Mouse (Mus musculus): ENCODE results near the gene Zdhhc20.
"Not testable (repeated sequence)": the region's sequence is repeated elsewhere in the genome, so short reads cannot be mapped to it uniquely, and the experiment has no call there.

Zdhhc20 gene

DNA sequence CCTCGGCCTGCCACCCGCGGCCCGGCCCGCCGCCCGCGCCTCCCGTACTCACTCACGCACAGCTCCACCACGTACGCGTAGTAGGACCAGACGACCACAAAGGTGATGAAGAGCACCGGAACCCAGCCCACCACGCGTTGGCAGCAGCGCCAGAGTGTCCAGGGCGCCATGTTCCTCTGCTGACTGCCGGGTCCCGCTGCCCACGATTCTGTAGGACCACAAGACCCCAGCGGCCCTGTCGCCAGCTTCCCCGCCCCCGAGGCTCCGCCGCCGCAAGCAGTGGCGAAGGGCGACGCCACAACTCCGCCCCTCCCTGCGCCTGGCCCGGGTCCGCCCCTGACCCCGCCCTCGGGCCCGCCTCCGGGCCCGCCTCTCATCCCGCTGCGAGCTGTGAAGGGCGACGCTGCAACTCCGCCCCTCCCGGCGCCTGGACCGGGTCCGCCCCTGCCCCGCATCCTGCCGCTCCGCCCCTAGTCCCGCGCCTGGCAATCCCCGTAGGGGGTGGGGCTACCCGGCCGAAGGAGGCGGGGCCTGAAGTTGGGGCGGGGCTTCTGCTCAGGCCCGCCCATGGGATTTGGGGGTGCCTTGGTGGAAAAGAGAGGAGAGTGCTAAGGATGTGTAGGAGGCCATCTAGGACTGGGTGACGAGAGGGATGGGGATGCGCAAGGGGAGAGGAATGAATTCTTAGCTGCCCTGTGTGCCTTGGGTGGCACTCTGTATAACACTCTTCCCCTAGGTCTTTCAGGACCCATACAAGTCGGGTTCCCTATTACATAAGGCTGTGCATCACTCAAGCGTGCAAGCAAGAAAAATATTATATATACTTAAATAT is at the start of gene Zdhhc20:
Gene Zdhhc20 (minus strand): TSS at position 266 of the 832 bp plus-strand sequence.
- DNase-seq = peak; percentile 94 to 96

DNA sequence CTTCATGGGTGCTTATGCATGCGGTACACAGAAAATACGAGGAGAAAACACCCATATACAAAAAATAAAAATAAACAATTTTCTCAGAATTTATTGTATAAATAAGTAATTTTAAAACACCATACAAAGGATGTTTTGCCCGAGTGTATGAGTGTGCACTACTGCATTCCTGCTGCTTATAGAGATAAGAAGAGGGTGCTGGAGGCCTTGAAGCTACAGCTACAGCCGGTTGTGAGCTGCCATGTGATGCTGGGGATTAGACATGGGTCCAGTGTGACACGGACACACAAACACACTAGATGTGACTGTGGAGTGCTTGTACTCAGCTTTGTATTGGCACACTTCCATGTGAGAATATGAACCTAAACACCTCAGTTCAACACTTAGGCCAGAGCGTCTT is 47.2 kb upstream of the Zdhhc20 start:
- DNase-seq = no peak

- no peak for DNase-seq
These were observed 44.6 kb upstream of the Zdhhc20 start for GRCm38 (mm10) chr14:57934666-57935065.

GRCm38 (mm10) chr14:57933608-57934007 is 43.5 kb upstream of the Zdhhc20 start:
- no peak for DNase-seq

- DNase-seq = no peak
These were observed 42.9 kb upstream of the Zdhhc20 start for GRCm38 (mm10) chr14:57932881-57933443.

GRCm38 (mm10) chr14:57921428-57922131 is 31.5 kb upstream of the Zdhhc20 start:
- DNase-seq = no peak

- DNase-seq = peak in 1 of 2 experiments; percentile 33
These were observed 30.7 kb upstream of the Zdhhc20 start for GRCm38 (mm10) chr14:57920568-57921310.

DNA sequence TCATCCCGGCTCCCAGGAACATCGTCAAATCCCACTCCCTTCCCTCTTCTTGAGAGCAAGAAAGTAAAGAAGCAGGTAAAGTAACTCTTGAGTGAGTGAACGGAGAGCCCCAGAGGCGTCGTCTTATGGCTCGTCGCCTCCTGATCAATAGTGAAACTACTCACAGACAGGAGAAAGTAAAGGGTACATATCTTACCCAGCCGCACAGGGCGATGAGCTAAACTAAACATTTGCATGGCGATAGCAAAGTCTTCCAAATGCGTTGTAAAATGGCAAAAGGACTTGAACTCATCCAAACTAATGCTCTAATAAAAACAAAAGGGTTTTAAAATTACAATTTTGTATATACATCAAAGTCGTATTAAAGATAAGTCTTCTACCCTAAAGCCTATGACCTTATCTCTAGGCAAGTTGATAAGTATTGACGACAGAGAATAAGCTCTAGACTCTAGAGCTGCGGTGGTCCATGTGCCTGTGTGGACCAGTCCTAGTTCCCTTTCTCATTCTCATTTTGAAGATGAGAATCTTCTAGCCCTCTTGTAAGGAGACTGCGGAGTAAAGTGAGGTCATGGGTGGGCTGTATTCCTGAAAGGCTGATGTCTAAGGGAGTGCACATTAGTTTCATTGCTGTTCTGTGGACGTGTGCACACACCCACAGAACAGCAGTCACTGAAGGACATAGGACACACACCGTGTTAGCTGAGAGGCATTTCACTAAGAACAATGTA is 29.2 kb upstream of the Zdhhc20 start:
- no peak for DNase-seq

GRCm38 (mm10) chr14:57915341-57915740 is 25.3 kb upstream of the Zdhhc20 start:
- DNase-seq = no peak

DNA sequence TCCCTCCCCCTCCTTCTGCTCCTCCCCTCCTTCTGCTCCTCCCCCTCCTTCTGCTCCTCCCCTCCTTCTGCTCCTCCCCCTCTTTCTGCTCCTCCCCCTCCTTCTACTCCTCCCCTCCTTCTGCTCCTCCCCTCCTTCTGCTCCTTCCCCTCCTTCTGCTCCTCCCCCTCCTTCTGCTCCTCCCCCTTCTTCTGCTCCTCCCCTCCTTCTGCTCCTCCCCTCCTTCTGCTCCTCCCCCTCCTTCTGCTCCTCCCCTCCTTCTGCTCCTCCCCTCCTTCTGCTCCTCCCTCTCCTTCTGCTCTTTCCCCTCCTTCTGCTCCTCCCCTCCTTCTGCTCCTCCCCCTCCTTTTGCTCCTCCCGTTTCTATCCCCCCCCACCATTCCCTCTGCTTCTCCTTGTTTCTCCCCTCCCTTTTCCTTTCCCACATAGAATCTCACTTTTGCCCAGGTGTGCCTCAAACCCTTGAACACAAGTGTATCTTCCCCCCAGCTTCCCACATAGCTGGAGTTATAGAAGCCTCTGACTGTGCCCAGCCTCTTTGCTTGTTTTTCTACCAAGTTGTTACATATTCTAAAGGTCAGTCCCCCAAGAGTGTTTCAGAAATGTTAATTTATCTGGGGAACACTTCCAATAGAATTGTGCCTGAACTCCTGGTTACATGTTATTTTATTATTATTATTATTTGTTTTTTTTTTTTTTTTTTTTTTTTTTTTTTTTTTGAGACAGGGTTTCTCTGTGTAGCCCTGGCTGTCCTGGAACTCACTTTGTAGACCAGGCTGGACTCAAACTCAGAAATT is 22.3 kb upstream of the Zdhhc20 start:
- DNase-seq = not testable (repeated sequence)

GRCm38 (mm10) chr14:57911787-57912186 is 21.7 kb upstream of the Zdhhc20 start:
- DNase-seq = not testable (repeated sequence)

DNA sequence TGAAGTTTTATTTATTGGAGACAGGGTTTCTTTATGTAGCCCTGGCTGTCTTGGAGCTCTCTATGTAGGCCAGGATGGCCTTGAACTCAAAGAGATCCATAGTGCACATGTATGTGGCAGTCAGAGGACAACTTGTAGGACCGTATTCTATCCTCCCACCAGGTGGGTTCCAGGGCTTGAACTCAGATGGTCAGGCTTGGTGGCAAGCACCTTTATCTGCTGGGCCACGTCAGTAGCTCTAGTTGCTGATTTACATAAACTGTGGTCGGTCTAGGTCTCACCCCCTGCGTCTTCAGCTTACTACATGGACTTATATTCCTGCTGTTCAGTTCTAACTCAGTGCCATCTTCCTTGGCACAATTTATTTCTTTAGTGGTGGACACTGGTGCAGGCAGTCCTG is 21.2 kb upstream of the Zdhhc20 start:
- no peak for DNase-seq

- peak; percentile 90 to 93 for DNase-seq
These were observed 20.5 kb upstream of the Zdhhc20 start for GRCm38 (mm10) chr14:57910501-57911068.

- DNase-seq = no peak
These were observed 19.2 kb upstream of the Zdhhc20 start for GRCm38 (mm10) chr14:57909297-57909696.

DNA sequence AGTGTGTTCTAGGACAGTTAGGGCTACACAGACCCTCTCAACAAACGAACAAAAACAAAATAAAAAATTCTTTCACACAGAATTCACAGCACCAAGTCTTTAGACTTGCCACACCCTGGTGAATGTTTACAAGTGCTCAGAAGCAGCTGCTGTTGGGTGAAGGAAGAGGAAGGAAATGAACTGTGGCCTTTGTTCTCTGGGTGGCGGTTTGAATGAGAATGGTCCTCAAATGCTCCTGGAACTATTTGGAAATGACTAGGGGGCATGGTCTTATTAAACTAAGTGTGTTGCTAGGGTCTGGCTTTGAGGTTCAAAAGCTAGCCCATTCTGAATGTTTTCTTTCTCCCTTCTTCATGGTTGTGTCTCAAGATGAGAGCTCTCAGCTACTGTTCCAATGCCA is 18.4 kb upstream of the Zdhhc20 start:
- peak in 1 of 2 experiments; percentile 44 for DNase-seq

- DNase-seq = no peak
These were observed 11.9 kb upstream of the Zdhhc20 start for GRCm38 (mm10) chr14:57901998-57902397.

DNA sequence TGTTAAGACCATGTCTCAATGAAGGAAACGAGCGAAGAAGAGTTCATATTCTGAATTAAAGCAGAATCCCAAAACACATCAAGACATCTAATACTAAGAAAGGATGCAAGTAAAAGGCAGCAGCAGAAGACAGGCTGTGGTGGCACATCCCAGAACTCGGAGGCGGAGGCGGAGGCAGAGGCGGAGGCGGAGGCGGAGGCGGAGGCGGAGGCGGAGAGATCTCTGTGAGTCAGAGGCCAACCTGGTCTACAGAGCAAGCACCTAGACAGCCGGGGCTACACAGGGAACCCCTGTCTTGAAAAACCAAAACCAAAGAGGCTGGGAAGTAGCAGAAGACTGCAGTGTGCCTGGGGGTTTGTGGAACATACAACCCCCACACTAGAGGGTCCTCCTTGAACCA is 6.8 kb upstream of the Zdhhc20 start:
- no peak for DNase-seq

DNA sequence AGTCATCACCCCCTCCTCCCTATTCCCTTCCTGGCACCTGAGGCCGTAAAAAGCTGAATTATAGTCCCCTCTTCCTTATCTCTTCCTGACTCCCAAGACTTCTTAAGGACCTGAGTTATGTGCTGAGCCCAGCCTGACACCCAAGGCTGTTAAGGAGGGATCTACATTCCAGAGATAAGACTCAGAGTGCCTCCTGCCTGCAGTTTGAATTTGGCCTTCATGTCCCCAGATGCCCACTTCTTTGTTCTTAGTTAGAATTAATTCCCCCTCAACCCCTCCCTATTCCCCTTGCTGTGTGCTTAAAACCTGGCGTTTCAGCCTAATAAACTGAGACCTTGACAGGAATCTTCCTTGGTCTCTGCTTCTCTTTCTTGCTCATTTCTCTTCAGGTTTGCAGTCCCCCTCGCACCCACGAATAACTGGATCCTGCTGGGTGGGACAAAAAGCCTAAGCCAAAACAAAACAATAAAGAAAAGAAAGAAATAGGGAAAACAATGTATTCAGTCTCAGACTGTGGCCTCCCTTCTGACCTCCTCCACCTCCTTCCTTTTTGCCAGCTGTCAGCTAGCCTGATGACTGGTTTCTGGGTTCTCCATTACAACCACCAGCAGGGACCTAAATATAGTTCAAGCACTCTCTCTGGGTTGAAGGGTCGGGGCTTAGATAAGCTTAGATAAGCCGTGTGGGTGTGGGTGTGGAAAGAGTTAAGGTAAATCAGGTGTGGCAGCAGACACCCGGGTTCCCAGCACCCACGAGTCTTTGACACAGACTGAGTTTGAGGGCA is 6.2 kb upstream of the Zdhhc20 start:
- peak in 1 of 2 experiments; percentile 31 for DNase-seq

GRCm38 (mm10) chr14:57894346-57894745 is 4.3 kb upstream of the Zdhhc20 start:
- no peak for DNase-seq

DNA sequence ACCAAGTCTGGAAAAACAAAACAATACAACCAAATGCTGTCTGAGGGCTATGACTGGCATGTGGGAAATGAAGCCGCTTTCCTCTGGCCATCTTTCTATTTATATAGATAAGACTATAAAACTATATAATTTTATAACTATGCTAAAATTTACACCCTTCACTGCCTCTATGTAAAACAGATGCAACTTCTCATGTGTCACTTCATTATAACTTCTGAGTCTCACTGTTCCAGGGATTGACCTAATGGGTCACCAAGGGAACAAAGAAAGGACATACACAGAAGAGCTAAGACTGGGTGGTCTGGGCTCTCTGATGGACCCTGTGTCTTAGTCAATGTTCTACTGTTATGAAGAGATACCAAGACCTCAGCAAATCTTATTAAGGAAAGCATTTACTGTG is 2.9 kb upstream of the Zdhhc20 start:
- no peak for DNase-seq
